Mouse (Mus musculus): ENCODE measurements around the gene Oxnad1. TPM values are rescaled to one million over a fixed set of nuclear protein-coding genes. Genes with fewer than 3 reads are reported as not detected.

Gene Oxnad1
- polyA plus RNA-seq (2015; fragmentation: Nextera tagmentation; extraction: Ambion mirVana): 21.7 and 29.0 TPM in 2 replicates

DNA sequence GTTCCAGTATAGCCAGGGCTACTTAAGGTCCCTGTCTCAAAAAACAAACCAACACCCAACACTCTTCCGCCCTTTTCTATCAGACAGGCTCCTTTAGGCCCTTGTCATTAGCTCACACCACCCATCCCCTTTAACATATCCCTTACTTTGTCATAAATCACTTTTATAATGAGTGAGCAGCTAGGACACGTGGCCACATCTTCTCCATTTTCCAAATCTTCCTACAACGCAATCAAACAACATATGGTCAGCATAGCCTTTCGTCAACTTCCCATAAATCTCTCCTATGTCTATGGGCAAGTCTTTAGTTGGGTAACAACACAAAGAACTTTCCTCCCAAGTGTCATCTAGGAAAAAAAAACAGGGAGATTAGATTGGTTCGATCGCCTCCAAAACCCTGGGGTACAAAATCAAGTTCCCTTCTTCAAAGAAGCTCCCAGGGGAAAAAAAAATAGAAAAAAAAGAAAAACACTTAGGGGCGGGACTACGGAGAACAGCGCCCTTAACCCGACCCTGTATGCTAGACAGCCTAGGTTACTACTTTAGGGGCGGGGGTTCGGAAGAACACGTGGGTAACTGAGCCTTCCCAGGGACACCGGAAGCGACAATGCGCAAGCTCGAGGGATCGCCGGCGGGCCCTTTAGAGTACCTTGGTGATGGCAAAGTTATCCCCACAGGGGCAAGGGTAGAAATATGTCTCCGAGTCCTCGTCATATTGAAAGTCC, at the start of gene Oxnad1:
Gene Oxnad1 (plus strand): TSS at position 614 of the 725 bp plus-strand sequence.
- Histone ChIP-seq H3K4me1 (ENCODE audit: control insufficient read depth, insufficient read depth, low read depth, low read length) (peaks cover 19% of the 10 kb centered on the region), H3K36me3 (ENCODE audit: control insufficient read depth, insufficient read depth, low read length) (peaks cover 15% of the 10 kb centered on the region), H3K9me3 (ENCODE audit: control insufficient read depth, low read length) (no peaks in the 10 kb centered on the region), H3K27ac (ENCODE audit: low read depth, low read length) (peak within 1 kb of the TSS; percentile 88), H3K9ac (ENCODE audit: low read depth, low read length) (peak within 1 kb of the TSS; percentile 72), H3K4me2 (ENCODE audit: low read length) (peak within 1 kb of the TSS; percentile 82), H3K27me3 (replicated peaks; ENCODE audit: control insufficient read depth, insufficient read depth, low read length) (no peaks in the 10 kb centered on the region), H3K4me3 (ENCODE audit: low read length) (peak within 1 kb of the TSS; percentile 68)
- 3% methylated on average over 22 of the region's 22 CpGs for WGBS
- peak; percentile 97 for ATAC-seq

DNA sequence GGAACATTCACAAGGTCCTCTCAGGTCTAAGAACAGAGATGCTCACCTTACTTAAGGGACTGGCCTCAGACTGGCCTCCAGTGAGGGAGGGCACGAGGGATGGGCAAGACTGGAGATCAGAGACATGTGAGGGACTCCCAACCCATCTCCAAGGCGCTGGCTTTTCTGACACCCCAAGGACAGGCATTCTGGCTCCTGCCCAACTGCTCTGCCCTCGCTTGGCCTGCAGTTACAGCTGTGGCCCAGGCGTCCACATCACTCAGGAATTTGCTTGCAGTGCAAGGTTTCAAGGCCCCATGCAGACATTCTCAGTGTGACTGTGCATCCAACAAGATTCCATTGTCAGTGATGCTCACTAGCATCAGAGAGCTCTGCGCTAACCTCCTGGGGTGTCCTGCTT, 48.7 kb upstream of the Oxnad1 start:
- ATAC-seq: no peak
- WGBS: 82% methylated on average over 5 of the region's 5 CpGs

DNA sequence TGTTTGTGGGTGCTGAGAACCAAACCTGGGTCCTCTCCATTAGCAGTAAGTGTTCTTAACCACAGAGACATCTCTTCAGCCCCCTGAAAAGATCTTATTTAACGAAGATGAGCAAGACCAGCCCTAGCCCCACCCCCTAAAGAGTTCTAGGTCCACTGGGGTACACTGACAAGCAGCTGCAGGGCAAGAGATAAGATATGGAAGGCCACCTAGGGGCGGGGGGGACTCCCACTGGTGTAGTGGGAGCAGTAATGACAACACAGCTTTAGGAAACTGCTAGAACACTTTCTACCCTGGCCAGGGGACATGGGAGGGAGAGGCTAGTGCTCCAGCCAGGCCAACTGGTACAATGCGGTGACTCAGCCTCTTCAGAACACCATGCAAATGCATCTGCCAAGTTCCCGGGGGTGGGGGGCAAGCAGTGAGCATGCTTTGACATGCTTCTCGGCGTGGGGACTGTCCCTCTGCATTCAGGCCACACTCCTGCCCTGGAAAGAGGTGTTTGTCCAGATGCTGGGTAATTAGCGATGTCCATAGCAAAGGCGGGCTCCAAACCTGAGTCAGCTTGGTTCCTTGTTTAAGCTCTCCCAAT, 47.4 kb upstream of the Oxnad1 start:
- no peak overlapping the region for H3K4me3 ChIP-seq (ENCODE audit: low read length)
- no peak overlapping the region for H3K9ac ChIP-seq (ENCODE audit: low read depth, low read length)
- ATAC-seq: no peak
- no peaks in the 10 kb centered on the region for H3K9me3 ChIP-seq (ENCODE audit: control insufficient read depth, low read length)
- no peaks in the 10 kb centered on the region for H3K36me3 ChIP-seq (ENCODE audit: control insufficient read depth, insufficient read depth, low read length)
- no peaks in the 10 kb centered on the region for H3K4me1 ChIP-seq (ENCODE audit: control insufficient read depth, insufficient read depth, low read depth, low read length)
- H3K4me2 ChIP-seq (ENCODE audit: low read length): no peak overlapping the region
- H3K27ac ChIP-seq (ENCODE audit: low read depth, low read length): no peak overlapping the region
- no peaks in the 10 kb centered on the region for H3K27me3 ChIP-seq (replicated peaks; ENCODE audit: control insufficient read depth, insufficient read depth, low read length)
- WGBS: 81% methylated on average over 8 of the region's 8 CpGs

More for the DNA sequence above, 48.7 kb upstream of the Oxnad1 start:
- Histone ChIP-seq H3K27me3 (replicated peaks; ENCODE audit: control insufficient read depth, insufficient read depth, low read length) (no peaks in the 10 kb centered on the region), H3K27ac (ENCODE audit: low read depth, low read length) (no peak overlapping the region), H3K4me1 (ENCODE audit: control insufficient read depth, insufficient read depth, low read depth, low read length) (no peaks in the 10 kb centered on the region), H3K9ac (ENCODE audit: low read depth, low read length) (no peak overlapping the region), H3K36me3 (ENCODE audit: control insufficient read depth, insufficient read depth, low read length) (no peaks in the 10 kb centered on the region), H3K4me2 (ENCODE audit: low read length) (no peak overlapping the region), H3K9me3 (ENCODE audit: control insufficient read depth, low read length) (no peaks in the 10 kb centered on the region), H3K4me3 (ENCODE audit: low read length) (no peak overlapping the region)

DNA sequence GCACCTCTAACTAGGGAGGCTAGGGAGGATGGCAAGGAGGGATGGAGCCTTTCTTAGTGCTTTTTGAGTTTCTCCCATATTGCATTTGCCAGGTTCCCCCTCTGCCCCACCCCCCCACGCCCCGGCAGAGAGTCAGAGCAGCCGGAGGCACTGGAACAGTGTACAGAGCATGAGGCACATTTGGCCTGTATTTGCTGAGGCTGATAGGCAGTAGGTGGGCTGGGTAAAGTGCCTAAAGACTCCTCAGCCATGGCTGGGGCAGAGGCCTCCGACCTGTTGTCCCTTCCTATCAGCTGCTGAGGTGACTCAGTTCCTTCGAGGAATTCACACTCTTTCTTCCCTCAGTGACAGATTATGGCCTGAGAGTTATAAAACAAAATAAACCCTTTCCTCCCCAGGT, 43.1 kb upstream of the Oxnad1 start:
- Histone ChIP-seq H3K9me3 (ENCODE audit: control insufficient read depth, low read length) (no peaks in the 10 kb centered on the region), H3K27ac (ENCODE audit: low read depth, low read length) (no peak overlapping the region), H3K4me3 (ENCODE audit: low read length) (no peak overlapping the region), H3K9ac (ENCODE audit: low read depth, low read length) (no peak overlapping the region), H3K4me2 (ENCODE audit: low read length) (no peak overlapping the region), H3K4me1 (ENCODE audit: control insufficient read depth, insufficient read depth, low read depth, low read length) (no peaks in the 10 kb centered on the region), H3K27me3 (replicated peaks; ENCODE audit: control insufficient read depth, insufficient read depth, low read length) (no peaks in the 10 kb centered on the region), H3K36me3 (ENCODE audit: control insufficient read depth, insufficient read depth, low read length) (no peaks in the 10 kb centered on the region)
- ATAC-seq: no peak
- 75% methylated on average over 5 of the region's 5 CpGs for WGBS

DNA sequence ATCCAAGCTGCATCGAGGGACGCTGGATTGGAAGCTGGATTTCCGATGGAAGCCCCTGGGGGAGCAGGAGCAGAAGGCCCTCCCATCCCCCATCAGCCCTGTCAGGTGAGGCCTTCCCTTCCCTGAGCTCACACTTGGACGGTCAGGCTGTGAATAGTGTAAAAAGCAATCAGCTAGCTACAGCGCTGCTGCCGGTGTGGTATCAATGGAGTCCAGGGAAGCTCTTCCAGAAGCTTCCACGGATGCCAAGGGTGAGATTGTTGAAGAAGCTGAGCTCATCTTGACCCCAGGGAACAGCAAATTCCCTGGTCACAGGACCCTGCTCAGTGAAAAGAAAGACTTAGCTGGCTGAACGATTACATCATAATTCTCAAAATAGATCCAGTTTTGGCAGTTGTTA, 38.8 kb upstream of the Oxnad1 start:
- Histone ChIP-seq H3K9ac (ENCODE audit: low read depth, low read length) (no peak overlapping the region), H3K36me3 (ENCODE audit: control insufficient read depth, insufficient read depth, low read length) (no peaks in the 10 kb centered on the region), H3K4me3 (ENCODE audit: low read length) (no peak overlapping the region), H3K4me2 (ENCODE audit: low read length) (no peak overlapping the region), H3K4me1 (ENCODE audit: control insufficient read depth, insufficient read depth, low read depth, low read length) (no peaks in the 10 kb centered on the region), H3K9me3 (ENCODE audit: control insufficient read depth, low read length) (no peaks in the 10 kb centered on the region), H3K27ac (ENCODE audit: low read depth, low read length) (no peak overlapping the region), H3K27me3 (replicated peaks; ENCODE audit: control insufficient read depth, insufficient read depth, low read length) (no peaks in the 10 kb centered on the region)
- ATAC-seq: no peak
- WGBS: 71% methylated on average over 8 of the region's 8 CpGs

DNA sequence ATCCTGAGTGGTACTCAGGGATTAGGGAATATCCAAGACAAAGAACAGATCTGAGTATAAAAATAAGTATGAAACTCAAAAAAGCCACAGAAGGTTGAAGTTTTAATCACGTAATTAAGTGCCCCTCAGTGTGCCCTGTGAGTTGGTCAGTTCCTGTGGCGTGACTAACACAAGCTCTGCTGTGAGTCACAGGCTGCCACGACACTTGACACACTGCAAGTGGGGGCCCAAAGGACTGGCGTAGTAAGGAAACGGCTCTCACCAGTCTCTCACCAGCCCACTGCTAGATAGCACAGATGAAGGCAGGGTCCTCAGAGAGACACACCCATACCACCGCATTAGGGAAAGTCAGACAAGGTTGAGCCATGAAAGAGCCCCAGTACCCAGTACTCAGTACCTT, 35.0 kb upstream of the Oxnad1 start:
- no peaks in the 10 kb centered on the region for H3K36me3 ChIP-seq (ENCODE audit: control insufficient read depth, insufficient read depth, low read length)
- WGBS: 86% methylated on average over 6 of the region's 6 CpGs
- no peak overlapping the region for H3K9ac ChIP-seq (ENCODE audit: low read depth, low read length)
- no peaks in the 10 kb centered on the region for H3K4me1 ChIP-seq (ENCODE audit: control insufficient read depth, insufficient read depth, low read depth, low read length)
- H3K4me2 ChIP-seq (ENCODE audit: low read length): no peak overlapping the region
- H3K9me3 ChIP-seq (ENCODE audit: control insufficient read depth, low read length): no peaks in the 10 kb centered on the region
- no peak overlapping the region for H3K27ac ChIP-seq (ENCODE audit: low read depth, low read length)
- ATAC-seq: no peak
- H3K4me3 ChIP-seq (ENCODE audit: low read length): no peak overlapping the region
- H3K27me3 ChIP-seq (replicated peaks; ENCODE audit: control insufficient read depth, insufficient read depth, low read length): no peaks in the 10 kb centered on the region

DNA sequence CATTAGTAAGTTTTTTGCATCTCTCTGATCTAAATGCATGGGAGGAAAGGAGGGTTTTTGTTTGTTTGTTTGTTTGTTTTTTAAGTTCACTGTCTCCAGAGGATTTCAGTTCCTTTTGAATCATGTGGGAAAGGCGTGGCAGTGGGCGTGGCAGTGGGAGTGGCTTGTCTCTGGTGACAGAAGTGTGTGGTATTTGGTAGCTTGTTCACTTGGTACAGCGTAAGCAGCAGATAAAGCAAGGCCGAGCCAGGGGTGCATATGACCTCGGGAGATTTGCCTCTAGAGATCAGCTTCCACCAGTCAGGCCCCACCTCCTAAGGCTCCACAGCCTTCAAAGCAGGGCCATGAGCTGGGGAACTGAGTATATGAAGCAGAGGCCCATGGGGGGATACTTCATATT, 31.3 kb upstream of the Oxnad1 start:
- H3K36me3 ChIP-seq (ENCODE audit: control insufficient read depth, insufficient read depth, low read length): no peaks in the 10 kb centered on the region
- 83% methylated on average over 5 of the region's 5 CpGs for WGBS
- no peak overlapping the region for H3K9ac ChIP-seq (ENCODE audit: low read depth, low read length)
- no peaks in the 10 kb centered on the region for H3K9me3 ChIP-seq (ENCODE audit: control insufficient read depth, low read length)
- no peaks in the 10 kb centered on the region for H3K4me1 ChIP-seq (ENCODE audit: control insufficient read depth, insufficient read depth, low read depth, low read length)
- H3K4me2 ChIP-seq (ENCODE audit: low read length): no peak overlapping the region
- ATAC-seq: no peak
- no peak overlapping the region for H3K27ac ChIP-seq (ENCODE audit: low read depth, low read length)
- no peak overlapping the region for H3K4me3 ChIP-seq (ENCODE audit: low read length)
- no peaks in the 10 kb centered on the region for H3K27me3 ChIP-seq (replicated peaks; ENCODE audit: control insufficient read depth, insufficient read depth, low read length)

DNA sequence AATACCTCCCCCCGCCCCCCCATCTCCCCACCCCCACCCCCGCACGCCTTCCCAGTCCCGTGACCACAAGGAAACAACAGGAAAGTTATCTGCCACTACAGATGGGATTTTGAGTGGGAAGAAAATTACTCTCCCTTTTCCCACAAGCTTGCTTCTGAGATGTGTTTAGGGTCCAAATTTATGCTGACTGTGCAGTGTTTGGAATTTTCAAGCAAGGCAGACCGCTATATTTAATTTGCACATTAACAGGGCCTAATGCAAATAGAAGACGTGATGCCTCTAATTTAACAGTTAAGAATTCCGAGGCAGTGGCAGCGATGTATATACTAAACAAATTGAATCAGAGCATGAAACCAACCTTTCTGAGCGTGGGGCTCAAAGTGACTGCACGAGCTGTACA, 30.4 kb upstream of the Oxnad1 start:
- Histone ChIP-seq H3K9me3 (ENCODE audit: control insufficient read depth, low read length) (no peaks in the 10 kb centered on the region), H3K4me3 (ENCODE audit: low read length) (no peak overlapping the region), H3K27me3 (replicated peaks; ENCODE audit: control insufficient read depth, insufficient read depth, low read length) (no peaks in the 10 kb centered on the region), H3K9ac (ENCODE audit: low read depth, low read length) (no peak overlapping the region), H3K36me3 (ENCODE audit: control insufficient read depth, insufficient read depth, low read length) (no peaks in the 10 kb centered on the region), H3K4me1 (ENCODE audit: control insufficient read depth, insufficient read depth, low read depth, low read length) (no peaks in the 10 kb centered on the region), H3K4me2 (ENCODE audit: low read length) (no peak overlapping the region), H3K27ac (ENCODE audit: low read depth, low read length) (no peak overlapping the region)
- no peak for ATAC-seq
- 63% methylated on average over 10 of the region's 10 CpGs for whole genome bisulfite sequencing

DNA sequence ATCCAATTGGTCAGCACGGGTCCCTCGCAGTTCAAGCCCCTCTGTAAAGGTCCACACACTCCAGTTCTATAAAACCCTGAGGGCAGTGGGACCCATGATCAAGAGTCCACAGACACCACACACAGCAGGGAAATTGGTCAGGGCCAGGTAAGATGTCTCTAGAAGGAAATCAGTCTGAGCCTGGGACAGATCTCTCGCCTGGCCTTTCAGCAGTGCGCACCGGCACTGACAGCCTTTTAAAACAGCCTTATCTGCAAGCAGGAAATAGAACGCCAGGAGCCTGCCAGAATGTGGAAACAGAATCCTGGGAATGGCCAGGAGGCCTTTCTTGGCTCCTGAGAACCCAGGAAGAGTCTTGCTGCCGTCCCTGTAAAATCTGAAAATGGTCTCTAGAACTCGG, 29.4 kb upstream of the Oxnad1 start:
- 87% methylated on average over 8 of the region's 8 CpGs for WGBS

More for the DNA sequence above, 29.4 kb upstream of the Oxnad1 start:
- H3K36me3 ChIP-seq (ENCODE audit: control insufficient read depth, insufficient read depth, low read length): no peaks in the 10 kb centered on the region
- no peak for ATAC-seq
- no peaks in the 10 kb centered on the region for H3K4me1 ChIP-seq (ENCODE audit: control insufficient read depth, insufficient read depth, low read depth, low read length)
- no peak overlapping the region for H3K4me3 ChIP-seq (ENCODE audit: low read length)
- H3K27ac ChIP-seq (ENCODE audit: low read depth, low read length): no peak overlapping the region
- H3K9ac ChIP-seq (ENCODE audit: low read depth, low read length): no peak overlapping the region
- no peak overlapping the region for H3K4me2 ChIP-seq (ENCODE audit: low read length)
- no peaks in the 10 kb centered on the region for H3K27me3 ChIP-seq (replicated peaks; ENCODE audit: control insufficient read depth, insufficient read depth, low read length)
- H3K9me3 ChIP-seq (ENCODE audit: control insufficient read depth, low read length): no peaks in the 10 kb centered on the region

Data from hindbrain, embryonic 16.5 days (tissue).